Mouse (Mus musculus): ENCODE measurements around the gene Lama5. TPM values are rescaled to one million over a fixed set of nuclear protein-coding genes. Genes with fewer than 3 reads are reported as not detected.

The Lama5 gene
- polyA plus RNA-seq (2012; rRNA removed): 60.6 and 63.4 TPM in 2 replicates

DNA sequence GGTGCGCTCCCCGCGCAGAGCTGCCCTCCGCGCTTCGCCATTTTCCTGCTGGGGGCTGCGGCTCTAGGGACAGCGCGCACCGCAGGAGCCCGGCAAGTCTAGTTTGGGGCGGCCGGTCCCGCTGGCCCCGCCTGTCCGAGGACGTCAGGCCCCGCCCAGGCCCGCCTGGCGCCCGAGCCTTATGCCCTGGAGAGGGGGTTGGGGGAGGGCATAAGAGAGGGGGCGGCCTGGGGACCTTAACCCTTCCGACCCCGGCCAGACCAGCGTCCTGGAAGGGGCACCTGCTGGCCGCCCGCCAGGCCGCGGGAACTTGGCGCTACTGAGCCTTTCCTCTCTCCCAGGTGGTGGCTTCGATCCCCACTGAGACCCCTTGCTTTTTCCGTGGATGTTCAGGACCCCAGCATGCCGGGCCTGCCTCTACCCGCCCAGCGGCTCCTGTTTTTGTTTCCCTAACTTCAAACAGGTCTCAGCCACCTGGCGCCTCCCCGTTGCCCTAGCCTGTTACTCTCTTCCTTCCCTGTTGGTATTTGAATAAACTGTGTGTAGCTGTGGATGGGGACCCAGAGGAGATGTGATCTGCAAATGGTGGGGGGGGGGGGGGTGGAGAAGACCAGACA is at the start of gene Lama5:
TSS of gene Lama5 (minus strand) at position 98 of the 617 bp plus-strand sequence.

DNA sequence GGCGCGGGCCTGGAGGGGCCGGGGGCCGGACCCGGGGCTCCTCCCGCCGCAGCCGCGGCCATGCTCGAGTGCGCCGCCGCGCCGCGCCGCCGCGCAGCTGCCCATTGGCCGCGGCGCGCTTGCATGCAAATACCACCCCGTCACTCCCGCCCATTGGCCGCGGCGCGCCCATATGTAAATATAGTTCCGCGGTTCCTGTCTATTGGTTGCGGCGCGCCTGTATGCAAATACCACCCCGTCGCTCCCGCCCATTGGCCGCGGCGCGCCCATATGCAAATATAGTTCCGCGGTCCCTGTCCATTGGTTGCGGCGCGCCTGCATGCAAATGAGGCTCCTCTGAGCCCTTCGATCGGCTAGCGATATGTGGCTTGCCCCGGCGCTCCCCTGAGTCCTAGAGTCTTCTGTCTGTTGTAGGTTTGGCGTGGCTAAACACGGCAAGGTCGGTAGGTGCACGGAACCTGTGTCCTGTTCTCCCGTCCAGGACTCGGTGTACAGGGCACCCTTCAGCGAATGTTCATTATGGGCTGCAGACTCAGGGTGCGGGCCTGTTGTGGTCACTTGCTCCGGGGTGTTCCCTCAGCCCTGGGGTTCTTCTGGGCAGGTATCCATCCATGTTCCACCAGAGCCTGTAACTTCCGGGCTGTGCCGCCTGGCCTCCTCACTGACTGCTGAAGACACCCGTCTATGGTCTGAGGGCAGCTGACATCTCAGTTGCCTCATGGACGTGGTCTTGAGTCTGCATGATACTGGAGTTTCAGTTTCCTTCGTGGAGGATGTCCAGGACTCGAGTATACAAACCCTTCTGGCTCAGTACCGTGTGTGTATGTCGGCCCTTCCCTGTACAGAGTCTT is 48.0 kb upstream of the Lama5 start, which contains the start of gene Cables2:
TSS of gene Cables2 (minus strand) at position 103 of the 851 bp plus-strand sequence.

DNA sequence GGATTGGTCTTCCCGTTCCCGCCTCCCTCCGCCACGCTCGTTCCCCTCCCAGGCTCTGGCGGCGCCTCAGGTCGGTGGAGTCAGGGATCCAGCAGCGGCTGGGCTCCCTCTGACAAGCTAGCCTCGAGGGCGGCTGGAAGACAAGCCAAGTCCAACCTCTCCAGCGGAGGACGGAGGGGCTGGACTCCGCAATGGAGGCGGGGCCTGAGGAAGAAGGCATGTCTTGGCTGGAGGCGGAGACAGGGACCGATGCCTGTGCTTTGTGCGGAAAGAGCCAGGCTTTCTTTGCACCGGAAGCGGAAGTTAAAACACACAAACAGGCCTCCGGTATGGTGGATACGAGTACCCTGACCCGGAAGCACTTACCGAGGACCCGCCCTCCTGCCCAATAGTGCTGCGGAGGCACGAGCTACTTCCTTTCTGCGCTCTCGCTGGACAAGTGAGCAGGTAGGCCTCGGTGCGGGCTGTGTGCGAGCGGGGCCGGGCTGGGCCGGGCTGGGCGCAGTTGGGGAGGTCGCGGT is 31.4 kb upstream of the Lama5 start, which contains the start of gene Rps21:
TSS of gene Rps21 (plus strand) at position 377 of the 521 bp plus-strand sequence.

DNA sequence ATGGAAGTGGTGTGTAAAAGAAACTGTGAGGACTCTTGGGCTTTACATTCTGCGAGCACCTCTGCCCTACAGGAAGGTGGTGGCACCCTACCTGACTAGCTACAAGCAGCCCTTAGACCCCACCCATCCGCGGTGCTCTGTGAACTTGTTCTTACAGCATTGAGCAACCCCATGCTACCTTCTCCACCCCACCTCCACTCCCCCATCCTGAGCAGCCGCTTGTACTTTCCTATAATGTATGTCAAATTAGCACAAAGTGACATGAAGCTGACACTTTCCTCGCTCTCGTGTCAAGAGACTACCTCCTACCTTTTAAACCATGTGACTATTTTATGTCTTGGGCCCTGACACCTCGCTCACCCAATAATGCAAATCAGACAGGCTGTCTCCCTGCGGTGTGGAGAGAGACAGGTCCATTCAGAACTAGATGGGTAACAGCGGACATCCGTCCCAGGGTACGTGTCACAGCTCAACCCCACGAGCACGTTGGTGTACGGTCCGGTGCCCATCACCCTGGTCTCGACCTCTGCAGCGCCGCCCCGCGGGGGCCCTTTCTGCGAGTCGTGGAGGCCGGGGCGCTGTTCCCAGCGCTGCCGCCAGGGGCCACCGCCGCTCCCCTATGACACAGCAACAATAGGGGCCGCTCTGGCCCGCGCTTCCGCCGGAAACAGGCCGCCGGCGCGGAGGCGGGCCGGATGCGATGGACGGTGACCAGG is 54.7 kb downstream of the Lama5 start, which contains the start of gene Adrm1:
TSS of gene Adrm1 (plus strand) at position 680 of the 716 bp plus-strand sequence.

Other genes starting within 250 kb of the Lama5 start
- gene Taf4, start 249.2 kb downstream of the Lama5 start, polyA plus RNA-seq (2012; rRNA removed): 13.5 and 16.6 TPM in 2 replicates
- gene Lsm14b, start 200.9 kb downstream of the Lama5 start, polyA plus RNA-seq (2012; rRNA removed): 47.1 and 59.0 TPM in 2 replicates
- gene Psma7, start 183.4 kb downstream of the Lama5 start, polyA plus RNA-seq (2012; rRNA removed): 132 and 137 TPM in 2 replicates
- gene Ss18l1, start 183.3 kb downstream of the Lama5 start, polyA plus RNA-seq (2012; rRNA removed): 7.0 and 8.2 TPM in 2 replicates
- gene Mtg2, start 155.3 kb downstream of the Lama5 start, polyA plus RNA-seq (2012; rRNA removed): 11.2 and 13.1 TPM in 2 replicates
- 0.13 and 0.23 TPM in 2 replicates for gene Hrh3, start 121.4 kb downstream of the Lama5 start, polyA plus RNA-seq (2012; rRNA removed)
- gene Osbpl2, start 106.6 kb downstream of the Lama5 start, polyA plus RNA-seq (2012; rRNA removed): 47.0 and 47.9 TPM in 2 replicates
- gene Adrm1, start 54.4 kb downstream of the Lama5 start, polyA plus RNA-seq (2012; rRNA removed): 114 and 125 TPM in 2 replicates
- 2,955 and 3,485 TPM in 2 replicates for gene Rps21, start 31.5 kb upstream of the Lama5 start, polyA plus RNA-seq (2012; rRNA removed)
- 33.6 and 35.1 TPM in 2 replicates for gene Cables2, start 47.6 kb upstream of the Lama5 start, polyA plus RNA-seq (2012; rRNA removed)
- 3.7 and 4.2 TPM in 2 replicates for gene Rbbp8nl, start 64.0 kb upstream of the Lama5 start, polyA plus RNA-seq (2012; rRNA removed)
- gene Gata5, start 108.8 kb upstream of the Lama5 start, polyA plus RNA-seq (2012; rRNA removed): 0.80 and 0.98 TPM in 2 replicates
- gene Slco4a1, start 230.4 kb upstream of the Lama5 start, polyA plus RNA-seq (2012; rRNA removed): 12.3 and 13.6 TPM in 2 replicates